In genomic region chr8:87961680-87962513, GRCm38 (mm10) we compare ENCODE assay signal across 8 mouse cellular contexts. TPM values are rescaled to one million over a fixed set of nuclear protein-coding genes. Genes with fewer than 3 reads are reported as not detected.
DNase-seq lines count a peak whose midpoint lies in the region; ATAC-seq and TF ChIP-seq lines count a peak whose summit lies in the region.

No protein-coding gene starts in this region.

- no peaks in the 10 kb centered on the region for H3K36me3 ChIP-seq in liver, embryonic 11.5 days (ENCODE audit: control insufficient read depth, insufficient read depth, low read length)
- H3K36me3 ChIP-seq in neural tube, embryonic 11.5 days (ENCODE audit: control insufficient read depth, insufficient read depth, low read length) = no peaks in the 10 kb centered on the region

- no peak for ATAC-seq in liver, embryonic 11.5 days (replicated peaks; ENCODE audit: low FRiP score)
- no peak for ATAC-seq in neural tube, embryonic 11.5 days (ENCODE audit: insufficient read depth, low FRiP score, low TSS enrichment)
- no peak for ATAC-seq in CD4-positive, CD25-positive, alpha-beta regulatory T cell, adult 4 months

- H3K27me3 ChIP-seq in liver, embryonic 11.5 days (replicated peaks; ENCODE audit: control insufficient read depth, insufficient read depth, low read length) = peaks cover 75% of the 10 kb centered on the region
- peaks cover 7% of the 10 kb centered on the region; the same call in 1 of the 2 replicates for H3K27me3 ChIP-seq in neural tube, embryonic 11.5 days (ENCODE audit: control insufficient read depth, insufficient read depth, low read length)

- no peaks in the 10 kb centered on the region for H3K9me3 ChIP-seq in liver, embryonic 11.5 days (ENCODE audit: control insufficient read depth, low read length)
- no peaks in the 10 kb centered on the region for H3K9me3 ChIP-seq in neural tube, embryonic 11.5 days (ENCODE audit: control insufficient read depth, low read length)

- under 1% methylated on average over 50 of the region's 50 CpGs for WGBS in liver, embryonic 11.5 days
- WGBS in neural tube, embryonic 11.5 days = under 1% methylated on average over 49 of the region's 50 CpGs

- no peak overlapping the region for H3K9ac ChIP-seq in liver, embryonic 11.5 days (ENCODE audit: low read depth, low read length)
- peak overlapping the region; percentile 26 for H3K9ac ChIP-seq in neural tube, embryonic 11.5 days (ENCODE audit: low read length)

- peaks cover 7% of the 10 kb centered on the region for H3K4me1 ChIP-seq in liver, embryonic 11.5 days (replicated peaks; ENCODE audit: control insufficient read depth, insufficient read depth, low read length)
- H3K4me1 ChIP-seq in neural tube, embryonic 11.5 days (ENCODE audit: control insufficient read depth, insufficient read depth, low read length) = peaks cover 24% of the 10 kb centered on the region

- no peak for TF ChIP-seq CTCF in layer of hippocampus, adult 2 months (conservative IDR thresholded peaks at IDR 0.05)

- peak overlapping the region; percentile 78 for H3K4me3 ChIP-seq in layer of hippocampus, adult 2 months
- peak overlapping the region; percentile 40 for H3K4me3 ChIP-seq in liver, embryonic 11.5 days (ENCODE audit: low read depth, low read length)
- H3K4me3 ChIP-seq in neural tube, embryonic 11.5 days (ENCODE audit: low read depth, low read length) = peak overlapping the region; percentile 95

- peak overlapping the region; percentile 32; the same call in 1 of the 2 replicates for H3K27ac ChIP-seq in layer of hippocampus, adult 2 months
- H3K27ac ChIP-seq in liver, embryonic 11.5 days (ENCODE audit: low read depth, low read length) = no peak overlapping the region
- H3K27ac ChIP-seq in neural tube, embryonic 11.5 days (ENCODE audit: low read depth, low read length) = no peak overlapping the region

- DNase-seq in layer of hippocampus, adult 2 months (ENCODE audit: low spot score in 2 of 2) = peak; percentile 31 to 34
- no peak for DNase-seq in layer of hippocampus, adult 9-11 months
- peak; percentile 86 for DNase-seq in cerebellum, adult 8-10 months
- peak; percentile 63 for DNase-seq in gastrocnemius, postnatal 10 days
- peak; percentile 6 for DNase-seq in induced T-regulatory cell, adult 2 months (ENCODE audit: low read depth)
- peak; percentile 60 for DNase-seq in liver, embryonic 11.5 days (ENCODE audit: low spot score)
- peak; percentile 62 for DNase-seq in neural tube, embryonic 11.5 days (ENCODE audit: low spot score)

- H3K4me2 ChIP-seq in liver, embryonic 11.5 days = peak overlapping the region; percentile 82
- H3K4me2 ChIP-seq in neural tube, embryonic 11.5 days (ENCODE audit: low read depth) = peak overlapping the region; percentile 92

RNA-seq across cellular contexts. Expression of gene Zfp423, which starts 2.5 kb away (rescaled TPM):
- 10 to 100 TPM; 24.0 to 26.6 TPM for total RNA-seq in layer of hippocampus, adult 2 months (2021)
- total RNA-seq in gastrocnemius, postnatal 10 days (2021) = 10 to 100 TPM; 20.7 to 23.5 TPM
- 4.8 and 5.8 TPM in 2 replicates for polyA plus RNA-seq in liver, embryonic 11.5 days (2014; fragmentation: Nextera tagmentation; extraction: Ambion mirVana)
- polyA plus RNA-seq in neural tube, embryonic 11.5 days (2014; fragmentation: Nextera tagmentation; extraction: Ambion mirVana) = 40.6 and 40.7 TPM in 2 replicates
- polyA plus RNA-seq in CD4-positive, CD25-positive, alpha-beta regulatory T cell, adult 4 months (2017; shearing (Covaris generic)) = not detected

Comparison
In these comparisons a context has a peak if more than half of its experiments do, and no peak if none do; other contexts are left out.
1. H3K4me3 ChIP-seq: peak in every context shown above with its lines; median percentile 95 in neural tube, embryonic 11.5 days; 78 in layer of hippocampus, adult 2 months; 40 in liver, embryonic 11.5 days.